Mouse (Mus musculus): ENCODE measurements around the gene Clic4. TPM values are rescaled to one million over a fixed set of nuclear protein-coding genes. Genes with fewer than 3 reads are reported as not detected.

Clic4 gene
- polyA plus RNA-seq, 1 experiment from 2014 or later = 211 TPM

- ATAC-seq (no peak), DNase-seq (ENCODE audit: low spot score) (no peak)
- TF ChIP-seq EP300 (IDR thresholded peaks at IDR 0.05) = no peak
- no peak for TF ChIP-seq CTCF (IDR thresholded peaks at IDR 0.05)
- H3K4me3 ChIP-seq (ENCODE audit: low read depth, low read length) = no peak overlapping the region
- H3K4me1 ChIP-seq (ENCODE audit: insufficient read depth, low read depth, low read length) = no peaks in the 10 kb centered on the region
- H3K9ac ChIP-seq (replicated peaks; ENCODE audit: low read depth) = no peak overlapping the region
- H3K4me2 ChIP-seq (replicated peaks; ENCODE audit: low read depth, low read length) = no peak overlapping the region
- H3K36me3 ChIP-seq (ENCODE audit: insufficient read depth, low read length) = no peaks in the 10 kb centered on the region
- WGBS = 9% methylated on average over 21 of the region's 23 CpGs
- no peaks in the 10 kb centered on the region for H3K9me3 ChIP-seq (ENCODE audit: low read length)
- no peak overlapping the region for H3K27ac ChIP-seq (ENCODE audit: low read length)
- peaks cover 21% of the 10 kb centered on the region for H3K27me3 ChIP-seq (replicated peaks; ENCODE audit: insufficient read depth, low read length)
These were observed 106.0 kb downstream of the Clic4 start for GRCm38 (mm10) chr4:135166413-135167225.

- Histone ChIP-seq H3K36me3 (ENCODE audit: insufficient read depth, low read length) (no peaks in the 10 kb centered on the region), H3K4me1 (ENCODE audit: insufficient read depth, low read depth, low read length) (no peaks in the 10 kb centered on the region), H3K9ac (replicated peaks; ENCODE audit: low read depth) (no peak overlapping the region), H3K4me2 (replicated peaks; ENCODE audit: low read depth, low read length) (no peak overlapping the region), H3K9me3 (ENCODE audit: low read length) (no peaks in the 10 kb centered on the region), H3K27me3 (replicated peaks; ENCODE audit: insufficient read depth, low read length) (peaks cover 21% of the 10 kb centered on the region), H3K27ac (ENCODE audit: low read length) (no peak overlapping the region), H3K4me3 (ENCODE audit: low read depth, low read length) (no peak overlapping the region)
- ATAC-seq (no peak), DNase-seq (ENCODE audit: low spot score) (no peak)
- no peak for TF ChIP-seq CTCF (IDR thresholded peaks at IDR 0.05)
- TF ChIP-seq EP300 (IDR thresholded peaks at IDR 0.05) = no peak
- WGBS = 69% methylated on average over 6 of the region's 6 CpGs
These were observed 106.9 kb downstream of the Clic4 start for GRCm38 (mm10) chr4:135165761-135166160.

Other genes with a start within 250 kb of the Clic4 start
- gene Runx3, start 152.2 kb downstream of the Clic4 start, polyA plus RNA-seq (2015; fragmentation: Nextera tagmentation; extraction: Ambion mirVana) = 0.13 and 0.18 TPM in 2 replicates
- gene Srrm1, start 80.5 kb upstream of the Clic4 start, polyA plus RNA-seq (2015; fragmentation: Nextera tagmentation; extraction: Ambion mirVana) = 108 and 116 TPM in 2 replicates
- gene Ncmap, start 125.4 kb upstream of the Clic4 start, polyA plus RNA-seq (2015; fragmentation: Nextera tagmentation; extraction: Ambion mirVana) = 0.90 and 1.5 TPM in 2 replicates
- 12.6 and 12.7 TPM in 2 replicates for gene Rcan3, start 161.0 kb upstream of the Clic4 start, polyA plus RNA-seq (2015; fragmentation: Nextera tagmentation; extraction: Ambion mirVana)
- gene Stpg1, start 222.0 kb upstream of the Clic4 start, polyA plus RNA-seq (2015; fragmentation: Nextera tagmentation; extraction: Ambion mirVana) = 0.83 and 0.85 TPM in 2 replicates
- gene Nipal3, start 222.2 kb upstream of the Clic4 start, polyA plus RNA-seq (2015; fragmentation: Nextera tagmentation; extraction: Ambion mirVana) = 9.7 and 12.0 TPM in 2 replicates